Mouse (Mus musculus) testis, postnatal 10 days (tissue): ENCODE measurements around the gene Gm9117.
"Not testable (repeated sequence)": the region's sequence is repeated elsewhere in the genome, so short reads cannot be mapped to it uniquely, and the experiment has no call there.

Source experiments
- DNase-seq: peaks from one replicate; pipeline ENCODE4 v3.0.0; 2021; ENCODE audit warnings: low spot score

Gene Gm9117

DNA sequence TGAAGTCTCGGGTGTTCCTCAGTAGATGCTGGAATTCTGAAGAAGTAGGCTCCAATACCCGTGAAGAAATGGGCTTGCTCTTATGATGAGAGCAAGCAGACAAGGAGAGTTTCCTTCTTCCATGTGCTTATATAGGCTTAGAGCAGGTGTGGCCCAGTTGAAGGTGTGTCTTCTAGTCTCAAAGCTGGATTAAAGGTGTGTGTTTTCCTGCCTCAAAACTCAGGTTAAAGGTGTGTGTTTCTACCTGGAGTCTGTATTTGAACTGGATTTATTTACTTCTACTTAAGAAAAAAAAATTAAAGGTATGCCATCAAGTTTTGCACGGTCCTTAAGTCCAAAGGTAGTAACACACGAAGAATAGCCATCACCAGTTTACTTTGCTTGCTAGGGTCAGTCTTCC lies at the start of gene Gm9117:
Gene Gm9117 (minus strand): TSS at position 101 of the 400 bp plus-strand sequence.
- DNase-seq, result not testable (repeated sequence)

- DNase-seq, result not testable (repeated sequence)
These were observed 25.6 kb upstream of the Gm9117 start for GRCm38 (mm10) chr3:93968938-93969337.

DNA sequence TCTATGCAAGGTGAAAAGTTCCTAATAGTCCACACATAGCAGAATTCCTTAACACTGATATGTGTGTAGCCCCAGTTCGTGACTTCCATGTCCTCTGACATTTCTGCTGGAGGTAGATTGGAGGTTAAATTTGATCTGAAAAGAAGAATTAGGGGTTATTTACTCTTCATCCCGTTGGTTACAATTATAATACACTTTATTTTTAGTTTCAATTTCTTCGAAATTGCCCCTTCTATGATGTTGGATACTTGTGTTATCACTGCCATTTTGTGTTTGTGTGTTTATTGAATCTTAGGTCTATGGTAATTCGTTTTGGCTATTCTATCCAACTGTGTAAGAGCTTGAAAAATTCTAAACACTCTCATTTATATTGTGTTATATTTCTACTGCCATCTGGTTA lies 17.9 kb upstream of the Gm9117 start, which contains the start of gene Tdpoz5:
Gene Tdpoz5 (minus strand): TSS at position 101 of the 400 bp plus-strand sequence.
- not testable (repeated sequence) for DNase-seq

DNA sequence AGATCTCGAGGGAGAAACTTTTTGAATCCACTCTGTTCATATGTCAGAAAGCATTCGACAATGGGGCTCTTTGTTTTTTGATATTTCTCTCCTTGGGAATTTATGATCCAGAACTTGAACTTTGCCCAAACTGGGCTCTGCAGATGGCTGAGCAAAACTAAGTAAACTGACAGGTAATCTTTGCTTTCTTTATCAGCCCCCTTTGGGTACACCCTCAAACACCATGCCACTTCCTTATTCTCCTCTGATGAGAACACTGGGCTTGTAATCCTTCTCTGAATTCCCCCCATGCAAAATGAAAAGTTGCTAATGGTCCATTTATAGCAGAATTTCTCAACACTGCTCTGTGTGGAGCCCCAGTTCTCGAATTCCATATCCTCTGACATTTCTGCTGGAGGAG lies 5.0 kb downstream of the Gm9117 start:
- DNase-seq, result not testable (repeated sequence)
